Mouse (Mus musculus): ENCODE results near the gene Olfr1229. TPM values are rescaled to one million over a fixed set of nuclear protein-coding genes. Genes with fewer than 3 reads are reported as not detected.

Gene Olfr1229
- not detected for polyA plus RNA-seq (2014; fragmentation: Illumina TruSeq; extraction: RNeasy Lipid Tissue Mini Kit (QIAGEN cat#74804); ENCODE audit: low read depth, low replicate concordance)

DNA sequence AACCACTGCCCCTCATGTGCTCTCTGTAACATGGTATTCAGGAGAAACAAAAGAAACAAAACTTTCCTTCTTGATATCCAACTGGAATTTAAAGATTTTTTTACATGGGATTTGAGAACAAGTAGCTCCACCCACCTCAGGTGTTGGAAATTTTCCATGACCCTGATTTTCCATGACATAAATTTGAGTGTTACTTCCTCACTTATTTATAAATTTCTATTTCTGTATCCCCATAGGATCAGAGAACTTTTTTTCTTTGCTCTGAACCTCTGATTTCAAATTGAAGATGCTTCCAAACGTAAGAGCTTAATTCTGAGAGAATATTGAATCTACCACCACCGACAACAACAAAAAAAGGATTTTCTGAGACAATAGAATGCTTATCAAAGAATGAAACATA is at the start of gene Olfr1229:
Gene Olfr1229 (minus strand): TSS at position 101 of the 400 bp plus-strand sequence.

DNA sequence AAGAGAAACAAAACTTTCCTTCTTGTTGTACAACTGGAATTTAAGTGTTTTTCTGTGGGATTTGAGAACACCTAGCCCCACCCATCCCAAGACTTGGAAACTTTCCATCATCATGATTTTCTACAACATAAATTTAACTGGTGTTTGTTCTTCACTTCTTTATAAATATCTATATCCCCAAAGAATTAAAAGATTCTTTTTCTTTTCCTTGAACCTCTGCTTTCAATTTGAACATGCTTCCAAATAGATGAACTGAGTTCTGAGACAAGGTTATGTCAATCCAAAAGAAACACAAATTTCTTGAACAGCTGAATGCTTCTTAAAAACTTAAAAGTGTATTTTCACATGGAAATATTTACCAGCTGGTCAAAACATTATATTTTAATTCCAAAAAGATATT is 41.8 kb upstream of the Olfr1229 start, which contains the start of gene Olfr1232:
Gene Olfr1232 (minus strand): TSS at position 101 of the 400 bp plus-strand sequence.

DNA sequence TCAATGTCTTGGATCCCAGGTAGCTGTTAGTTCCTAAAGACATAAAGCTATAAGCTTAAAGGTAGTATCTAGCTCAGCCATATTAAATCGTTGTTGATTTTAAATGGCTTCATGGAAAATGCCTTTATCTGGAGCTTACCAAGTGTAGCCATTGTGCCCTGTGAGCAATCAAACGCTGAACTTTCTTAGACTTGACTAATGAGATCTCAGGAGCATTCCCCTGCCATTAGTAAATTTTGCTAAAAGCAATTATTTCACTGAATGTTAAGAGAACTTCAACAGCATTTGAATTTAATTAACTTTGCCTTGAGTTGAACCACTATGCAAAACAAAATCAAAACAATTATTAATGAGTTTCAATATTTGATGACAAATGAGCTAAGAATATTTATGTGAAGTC is 19.2 kb upstream of the Olfr1229 start, which contains the start of gene Olfr1231:
Gene Olfr1231 (minus strand): TSS at position 101 of the 400 bp plus-strand sequence.

DNA sequence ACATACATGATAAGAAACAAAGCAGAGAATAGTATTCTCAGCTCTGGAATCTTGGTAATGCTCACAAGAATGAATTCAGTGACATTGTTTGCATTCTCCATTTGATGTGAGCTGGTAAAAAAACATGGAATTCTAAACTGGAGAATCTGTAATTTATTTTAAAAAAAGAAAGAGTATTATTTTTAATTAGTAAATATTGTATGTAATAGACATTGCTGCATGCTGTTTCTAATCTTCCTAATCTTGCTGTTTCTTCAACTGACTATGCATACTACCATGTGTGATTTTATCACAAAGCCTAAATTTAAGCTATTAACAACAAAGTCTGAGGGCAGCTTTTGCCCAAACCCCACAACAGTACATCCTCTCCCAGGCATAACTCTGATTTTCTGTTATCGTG is 9.4 kb upstream of the Olfr1229 start, which contains the start of gene Olfr1230:
Gene Olfr1230 (minus strand): TSS at position 101 of the 400 bp plus-strand sequence.

DNA sequence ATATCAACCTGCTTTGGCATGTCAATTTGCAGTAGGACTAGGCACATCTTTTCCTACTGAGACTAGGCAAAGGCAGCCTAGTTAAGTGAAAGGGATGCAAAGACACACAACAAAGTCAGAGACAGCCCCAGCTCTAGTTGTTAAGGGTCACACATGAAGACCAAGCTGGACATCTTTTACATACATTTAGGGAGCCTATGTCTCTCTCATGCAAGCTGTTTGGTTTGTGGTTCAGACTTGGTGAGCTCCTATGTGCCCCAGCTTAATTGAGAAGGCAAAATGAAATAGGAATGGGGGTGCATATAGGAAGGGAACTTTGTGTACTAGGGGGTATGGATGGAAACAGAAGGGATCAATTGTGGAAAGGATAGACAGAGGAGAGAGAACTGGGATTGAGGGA is 33.9 kb downstream of the Olfr1229 start, which contains the start of gene Olfr1228:
Gene Olfr1228 (minus strand): TSS at position 101 of the 400 bp plus-strand sequence.

Other genes starting within 250 kb of the Olfr1229 start
- not detected for gene Olfr1218, start 226.8 kb downstream of the Olfr1229 start, polyA plus RNA-seq (2014; fragmentation: Illumina TruSeq; extraction: RNeasy Lipid Tissue Mini Kit (QIAGEN cat#74804); ENCODE audit: low read depth, low replicate concordance)
- not detected for gene Olfr1219, start 204.5 kb downstream of the Olfr1229 start, polyA plus RNA-seq (2014; fragmentation: Illumina TruSeq; extraction: RNeasy Lipid Tissue Mini Kit (QIAGEN cat#74804); ENCODE audit: low read depth, low replicate concordance)
- not detected for gene Olfr1220, start 181.2 kb downstream of the Olfr1229 start, polyA plus RNA-seq (2014; fragmentation: Illumina TruSeq; extraction: RNeasy Lipid Tissue Mini Kit (QIAGEN cat#74804); ENCODE audit: low read depth, low replicate concordance)
- gene Olfr1221, start 170.7 kb downstream of the Olfr1229 start, polyA plus RNA-seq (2014; fragmentation: Illumina TruSeq; extraction: RNeasy Lipid Tissue Mini Kit (QIAGEN cat#74804); ENCODE audit: low read depth, low replicate concordance): not detected
- gene Olfr1222, start 155.0 kb downstream of the Olfr1229 start, polyA plus RNA-seq (2014; fragmentation: Illumina TruSeq; extraction: RNeasy Lipid Tissue Mini Kit (QIAGEN cat#74804); ENCODE audit: low read depth, low replicate concordance): not detected
- not detected for gene Olfr1223, start 136.5 kb downstream of the Olfr1229 start, polyA plus RNA-seq (2014; fragmentation: Illumina TruSeq; extraction: RNeasy Lipid Tissue Mini Kit (QIAGEN cat#74804); ENCODE audit: low read depth, low replicate concordance)
- gene Olfr1224-ps1, start 123.9 kb downstream of the Olfr1229 start, polyA plus RNA-seq (2014; fragmentation: Illumina TruSeq; extraction: RNeasy Lipid Tissue Mini Kit (QIAGEN cat#74804); ENCODE audit: low read depth, low replicate concordance): not detected
- not detected for gene Olfr1225, start 113.3 kb downstream of the Olfr1229 start, polyA plus RNA-seq (2014; fragmentation: Illumina TruSeq; extraction: RNeasy Lipid Tissue Mini Kit (QIAGEN cat#74804); ENCODE audit: low read depth, low replicate concordance)
- gene Olfr1226, start 88.0 kb downstream of the Olfr1229 start, polyA plus RNA-seq (2014; fragmentation: Illumina TruSeq; extraction: RNeasy Lipid Tissue Mini Kit (QIAGEN cat#74804); ENCODE audit: low read depth, low replicate concordance): not detected
- gene Olfr1228, start 34.0 kb downstream of the Olfr1229 start, polyA plus RNA-seq (2014; fragmentation: Illumina TruSeq; extraction: RNeasy Lipid Tissue Mini Kit (QIAGEN cat#74804); ENCODE audit: low read depth, low replicate concordance): not detected
- not detected for gene Olfr1230, start 9.3 kb upstream of the Olfr1229 start, polyA plus RNA-seq (2014; fragmentation: Illumina TruSeq; extraction: RNeasy Lipid Tissue Mini Kit (QIAGEN cat#74804); ENCODE audit: low read depth, low replicate concordance)
- gene Olfr1231, start 19.1 kb upstream of the Olfr1229 start, polyA plus RNA-seq (2014; fragmentation: Illumina TruSeq; extraction: RNeasy Lipid Tissue Mini Kit (QIAGEN cat#74804); ENCODE audit: low read depth, low replicate concordance): not detected
- gene Olfr1232, start 41.7 kb upstream of the Olfr1229 start, polyA plus RNA-seq (2014; fragmentation: Illumina TruSeq; extraction: RNeasy Lipid Tissue Mini Kit (QIAGEN cat#74804); ENCODE audit: low read depth, low replicate concordance): not detected
- not detected for gene Olfr1233, start 54.4 kb upstream of the Olfr1229 start, polyA plus RNA-seq (2014; fragmentation: Illumina TruSeq; extraction: RNeasy Lipid Tissue Mini Kit (QIAGEN cat#74804); ENCODE audit: low read depth, low replicate concordance)
- not detected for gene Olfr1234, start 76.9 kb upstream of the Olfr1229 start, polyA plus RNA-seq (2014; fragmentation: Illumina TruSeq; extraction: RNeasy Lipid Tissue Mini Kit (QIAGEN cat#74804); ENCODE audit: low read depth, low replicate concordance)
- not detected for gene Olfr1238, start 121.7 kb upstream of the Olfr1229 start, polyA plus RNA-seq (2014; fragmentation: Illumina TruSeq; extraction: RNeasy Lipid Tissue Mini Kit (QIAGEN cat#74804); ENCODE audit: low read depth, low replicate concordance)
- not detected for gene Olfr1239, start 132.4 kb upstream of the Olfr1229 start, polyA plus RNA-seq (2014; fragmentation: Illumina TruSeq; extraction: RNeasy Lipid Tissue Mini Kit (QIAGEN cat#74804); ENCODE audit: low read depth, low replicate concordance)
- gene Olfr1240, start 155.0 kb upstream of the Olfr1229 start, polyA plus RNA-seq (2014; fragmentation: Illumina TruSeq; extraction: RNeasy Lipid Tissue Mini Kit (QIAGEN cat#74804); ENCODE audit: low read depth, low replicate concordance): not detected
- gene Olfr1241, start 199.1 kb upstream of the Olfr1229 start, polyA plus RNA-seq (2014; fragmentation: Illumina TruSeq; extraction: RNeasy Lipid Tissue Mini Kit (QIAGEN cat#74804); ENCODE audit: low read depth, low replicate concordance): not detected
- gene Olfr1242, start 210.3 kb upstream of the Olfr1229 start, polyA plus RNA-seq (2014; fragmentation: Illumina TruSeq; extraction: RNeasy Lipid Tissue Mini Kit (QIAGEN cat#74804); ENCODE audit: low read depth, low replicate concordance): not detected
- gene Olfr1243, start 243.5 kb upstream of the Olfr1229 start, polyA plus RNA-seq (2014; fragmentation: Illumina TruSeq; extraction: RNeasy Lipid Tissue Mini Kit (QIAGEN cat#74804); ENCODE audit: low read depth, low replicate concordance): not detected